Mouse (Mus musculus) kidney, adult 8-10 months (tissue): Measurements from ENCODE around the gene Nr1h4.

ENCODE experiments used
- DNase-seq, 2 experiments: peaks; one replicate each; pipeline ENCODE4 v3.0.0; 2022

Nr1h4 gene

GRCm38 (mm10) chr10:89424800-89425393 lies 108.5 kb downstream of the Nr1h4 start:
- no peak for DNase-seq

- no peak for DNase-seq
Measured at GRCm38 (mm10) chr10:89424217-89424616, 109.2 kb downstream of the Nr1h4 start.

DNA sequence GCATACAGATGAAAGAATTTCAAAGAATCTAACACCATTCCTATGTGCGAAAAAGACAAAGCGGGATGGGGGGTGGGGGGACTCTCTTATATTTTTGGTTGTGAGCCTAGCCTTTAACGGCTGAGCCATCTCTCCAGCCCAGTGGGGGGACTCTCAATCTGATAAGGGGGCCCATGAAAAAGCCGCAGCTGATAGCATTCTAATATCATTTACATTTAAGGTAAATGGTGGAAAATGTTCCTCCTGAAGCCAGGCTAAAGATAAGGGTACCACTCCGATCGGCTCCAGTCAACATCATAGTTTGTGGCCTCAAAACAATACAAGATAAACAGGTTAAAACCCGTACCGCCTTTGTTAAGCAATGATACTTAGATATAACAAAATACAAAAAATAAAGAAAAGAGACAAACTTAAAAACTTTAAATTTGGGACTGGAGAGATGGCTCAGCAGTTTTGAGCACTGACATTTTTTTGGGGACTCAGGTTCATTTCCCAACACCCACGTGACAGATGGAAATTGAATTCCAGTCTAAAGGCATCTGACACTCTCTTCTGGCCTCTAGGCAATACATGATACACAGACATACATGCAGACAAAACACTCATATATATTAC lies 110.1 kb downstream of the Nr1h4 start:
- DNase-seq = no peak

DNA sequence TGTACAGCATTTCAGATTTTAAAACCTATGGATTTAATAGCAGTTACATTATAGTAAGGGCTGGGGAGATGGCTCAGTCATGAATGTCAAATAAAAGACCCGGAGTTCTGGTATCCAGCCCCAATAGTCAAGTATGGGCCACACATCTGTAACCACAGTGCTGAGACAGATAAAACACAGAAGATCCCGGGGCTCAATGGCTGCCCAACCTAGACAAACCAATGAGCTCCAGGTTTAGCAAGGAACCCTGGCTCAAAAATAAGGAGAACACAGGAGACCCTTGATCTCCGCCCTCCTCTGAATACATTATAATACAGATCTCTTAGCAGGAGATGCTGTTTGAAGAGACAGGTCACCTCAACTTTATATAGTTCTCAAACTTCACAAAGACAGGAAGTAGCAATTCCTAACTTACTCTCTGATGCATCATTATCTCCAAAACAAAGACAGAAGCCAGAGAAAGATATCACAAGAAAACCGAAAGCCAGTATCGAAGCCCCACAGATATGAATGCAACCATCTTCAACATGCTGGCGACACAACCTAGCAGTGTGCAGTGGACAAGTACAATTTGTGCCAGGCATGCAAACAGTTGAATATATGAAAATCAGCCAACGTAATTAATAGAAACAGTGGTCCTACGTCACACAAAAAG lies 110.8 kb downstream of the Nr1h4 start:
- no peak for DNase-seq

DNA sequence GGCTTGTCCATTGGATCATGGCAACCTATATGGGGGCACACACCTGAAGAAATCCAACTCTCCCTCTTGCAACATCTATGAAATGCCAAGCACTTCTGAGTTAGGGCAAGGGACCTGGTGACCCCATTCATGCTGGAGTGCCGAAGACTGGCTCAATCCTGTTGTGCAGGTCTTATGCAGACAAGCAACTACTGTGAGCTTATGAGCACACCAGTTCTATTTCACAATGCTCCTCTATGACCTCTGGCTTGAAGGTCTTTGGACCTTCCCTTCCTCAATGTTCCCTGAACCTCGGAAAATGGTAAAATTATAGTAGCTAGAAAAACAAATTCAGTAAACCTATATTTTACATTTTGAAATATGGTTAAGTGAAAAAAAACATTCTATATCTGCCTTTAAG lies 115.4 kb downstream of the Nr1h4 start:
- no peak for DNase-seq

DNA sequence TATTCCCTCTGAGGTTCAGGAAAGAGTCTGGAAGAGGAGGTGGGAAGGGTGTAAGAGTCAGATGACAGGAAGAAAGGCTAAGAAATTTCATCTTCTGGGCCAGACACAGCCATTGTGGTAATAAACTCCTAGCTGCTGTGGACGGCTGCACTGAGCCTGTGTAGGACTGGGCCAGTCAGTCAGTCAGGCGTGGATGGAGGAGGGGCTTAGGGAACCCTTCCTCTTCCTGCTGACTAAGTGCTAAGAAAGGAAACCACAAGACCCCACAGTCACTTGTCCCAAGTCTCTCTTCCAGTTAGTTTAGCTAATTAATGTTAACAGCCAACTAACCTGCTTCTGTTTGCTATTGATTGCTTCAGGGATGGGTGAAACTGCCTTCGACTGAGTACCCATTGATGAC lies 117.9 kb downstream of the Nr1h4 start:
- DNase-seq = no peak

- no peak for DNase-seq
Measured at GRCm38 (mm10) chr10:89407551-89407950, 125.8 kb downstream of the Nr1h4 start.

GRCm38 (mm10) chr10:89406733-89407484 lies 126.5 kb downstream of the Nr1h4 start:
- DNase-seq = no peak

DNA sequence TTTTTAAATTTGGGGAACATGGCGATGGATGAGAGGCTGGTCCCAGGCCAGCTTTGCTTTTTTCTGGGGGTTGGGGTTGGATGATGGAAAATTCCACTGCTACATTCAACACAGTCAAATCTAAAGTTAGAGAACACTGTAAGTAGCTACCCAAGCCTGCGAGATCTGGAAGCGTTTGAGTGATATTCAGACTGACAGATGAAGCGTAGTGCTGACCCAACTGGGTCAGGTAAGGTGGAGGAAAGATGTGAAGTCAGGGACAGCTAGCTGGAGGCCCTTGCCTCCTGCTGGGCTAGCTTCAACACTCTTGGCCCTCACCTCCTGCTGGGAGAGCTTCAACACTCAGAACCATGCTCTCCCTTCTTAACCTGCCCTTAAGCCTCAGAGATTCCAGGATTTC lies 128.4 kb downstream of the Nr1h4 start:
- no peak for DNase-seq
